ENCODE assay signal across 18 mouse cellular contexts in genomic region chr17:4355506-4356218, GRCm38 (mm10).
DNase-seq lines count a peak whose midpoint lies in the region; ATAC-seq and TF ChIP-seq lines count a peak whose summit lies in the region.
"Had no signal": no experiment of that assay in that cellular context is flagged by ENCODE, and none has a peak within 500 bp of the region (broad histone marks: within the 10 kb centered on the region; RNA-seq: fewer than 3 reads in every experiment).

No protein-coding gene starts in this region.

- H3K36me3 ChIP-seq in heart, embryonic 11.5 days (ENCODE audit: control insufficient read depth, insufficient read depth, low read length), result no peaks in the 10 kb centered on the region
- no peaks in the 10 kb centered on the region for H3K36me3 ChIP-seq in lung, postnatal 0 days (ENCODE audit: insufficient read depth, low read length)
- no peaks in the 10 kb centered on the region for H3K36me3 ChIP-seq in midbrain, embryonic 11.5 days (ENCODE audit: control insufficient read depth, insufficient read depth, low read length)
- H3K36me3 ChIP-seq: forebrain, embryonic 12.5 days; hindbrain, embryonic 12.5 days; stomach, embryonic 15.5 days had no signal

- ATAC-seq in heart, embryonic 11.5 days (replicated peaks; ENCODE audit: insufficient number of reproducible peaks, low FRiP score, low TSS enrichment), result no peak
- no peak for ATAC-seq in lung, postnatal 0 days
- no peak for ATAC-seq in midbrain, embryonic 11.5 days (ENCODE audit: low FRiP score)
- ATAC-seq: inflammation-experienced regulatory T-cells, adult 6 months; liver, postnatal 0 days had no signal

- no peak for TF ChIP-seq EP300 in lung, postnatal 0 days (IDR thresholded peaks at IDR 0.05)

- peak; percentile 21 to 59 for DNase-seq in heart, adult 18-20 months
- peak; percentile 13 for DNase-seq in lung, postnatal 0 days (ENCODE audit: low spot score)
- no peak for DNase-seq in lung, adult 2 months
- DNase-seq in gastrocnemius, postnatal 25 days, result peak; percentile 63
- peak; percentile 79 for DNase-seq in skeletal muscle tissue, adult 2 months (ENCODE audit: low read depth, low spot score)
- no peak for DNase-seq in adrenal gland, postnatal 25 days
- no peak for DNase-seq in midbrain, embryonic 11.5 days (ENCODE audit: low spot score, missing footprints)
- DNase-seq: adrenal gland, adult 8-10 months; cerebellum, adult 11-12 months; cerebellum, postnatal 25 days; liver, postnatal 0 days had no signal

- no peak overlapping the region for H3K27ac ChIP-seq in heart, embryonic 11.5 days (ENCODE audit: low read depth, low read length)
- no peak overlapping the region for H3K27ac ChIP-seq in lung, postnatal 0 days (ENCODE audit: low read length)
- H3K27ac ChIP-seq in midbrain, embryonic 11.5 days (ENCODE audit: low read depth, low read length), result no peak overlapping the region
- H3K27ac ChIP-seq: forebrain, embryonic 12.5 days; hindbrain, embryonic 12.5 days; kidney, postnatal 0 days; stomach, embryonic 15.5 days had no signal

- TF ChIP-seq CTCF in lung, postnatal 0 days (IDR thresholded peaks at IDR 0.05), result no peak
- no peak for TF ChIP-seq CTCF in lung, adult 2 months (IDR thresholded peaks at IDR 0.05; ENCODE audit: insufficient read depth, low read length)

- H3K4me1 ChIP-seq in heart, embryonic 11.5 days (ENCODE audit: control insufficient read depth, insufficient read depth, low read length), result no peaks in the 10 kb centered on the region
- H3K4me1 ChIP-seq in lung, postnatal 0 days (ENCODE audit: insufficient read depth, low read depth, low read length), result no peaks in the 10 kb centered on the region
- H3K4me1 ChIP-seq in lung, adult 2 months (ENCODE audit: control insufficient read depth, insufficient read depth, low read length), result no peaks in the 10 kb centered on the region
- H3K4me1 ChIP-seq in midbrain, embryonic 11.5 days (ENCODE audit: control insufficient read depth, insufficient read depth, low read length), result no peaks in the 10 kb centered on the region
- H3K4me1 ChIP-seq: forebrain, embryonic 12.5 days; hindbrain, embryonic 12.5 days; stomach, embryonic 15.5 days had no signal

- no peak overlapping the region for H3K4me3 ChIP-seq in heart, embryonic 11.5 days (ENCODE audit: low read depth, low read length)
- H3K4me3 ChIP-seq in lung, postnatal 0 days (ENCODE audit: low read depth, low read length), result no peak overlapping the region
- no peak overlapping the region for H3K4me3 ChIP-seq in lung, adult 2 months (replicated peaks; ENCODE audit: extremely low read depth, low read depth, low read length)
- no peak overlapping the region for H3K4me3 ChIP-seq in midbrain, embryonic 11.5 days (ENCODE audit: low read depth, low read length)
- H3K4me3 ChIP-seq: forebrain, embryonic 12.5 days; hindbrain, embryonic 12.5 days; stomach, embryonic 15.5 days had no signal

- H3K4me2 ChIP-seq in heart, embryonic 11.5 days, result no peak overlapping the region
- no peak overlapping the region for H3K4me2 ChIP-seq in lung, postnatal 0 days (replicated peaks; ENCODE audit: low read depth, low read length)
- no peak overlapping the region for H3K4me2 ChIP-seq in midbrain, embryonic 11.5 days
- H3K4me2 ChIP-seq: forebrain, embryonic 12.5 days; hindbrain, embryonic 12.5 days; stomach, embryonic 15.5 days had no signal

- 83% methylated on average over 5 of the region's 5 CpGs for WGBS in heart, embryonic 11.5 days (ENCODE audit: insufficient replicate concordance)
- 78% methylated on average over 5 of the region's 5 CpGs for WGBS in lung, postnatal 0 days
- WGBS in lung, adult 2 months, result 75% methylated on average over 5 of the region's 5 CpGs
- 87% methylated on average over 5 of the region's 5 CpGs for WGBS in midbrain, embryonic 11.5 days

- H3K9me3 ChIP-seq in heart, embryonic 11.5 days (replicated peaks; ENCODE audit: control insufficient read depth, low read length), result no peaks in the 10 kb centered on the region
- no peaks in the 10 kb centered on the region for H3K9me3 ChIP-seq in lung, postnatal 0 days (ENCODE audit: low read length)
- H3K9me3 ChIP-seq in midbrain, embryonic 11.5 days (ENCODE audit: control insufficient read depth, low read length), result no peaks in the 10 kb centered on the region
- H3K9me3 ChIP-seq: forebrain, embryonic 12.5 days; hindbrain, embryonic 12.5 days; stomach, embryonic 15.5 days had no signal

- H3K9ac ChIP-seq in heart, embryonic 11.5 days (ENCODE audit: low read depth, low read length), result no peak overlapping the region
- no peak overlapping the region for H3K9ac ChIP-seq in lung, postnatal 0 days (replicated peaks; ENCODE audit: low read depth)
- H3K9ac ChIP-seq in midbrain, embryonic 11.5 days (ENCODE audit: low read length), result no peak overlapping the region
- H3K9ac ChIP-seq: forebrain, embryonic 12.5 days; hindbrain, embryonic 12.5 days; liver, postnatal 0 days; stomach, embryonic 15.5 days had no signal

- no peaks in the 10 kb centered on the region for H3K27me3 ChIP-seq in heart, embryonic 11.5 days (ENCODE audit: control insufficient read depth, insufficient read depth, low read length)
- H3K27me3 ChIP-seq in lung, postnatal 0 days (replicated peaks; ENCODE audit: insufficient read depth, low read length), result no peaks in the 10 kb centered on the region
- no peaks in the 10 kb centered on the region for H3K27me3 ChIP-seq in midbrain, embryonic 11.5 days (ENCODE audit: control insufficient read depth, insufficient read depth, low read length)
- H3K27me3 ChIP-seq: CH12.LX; forebrain, embryonic 12.5 days; hindbrain, embryonic 12.5 days; stomach, embryonic 15.5 days had no signal

- no peak for TF ChIP-seq POLR2A in lung, adult 2 months (IDR thresholded peaks at IDR 0.05; ENCODE audit: borderline replicate concordance, extremely low read depth, low read depth, low read length)

Comparison
In these comparisons a context has a peak if more than half of its experiments do, and no peak if none do; other contexts are left out.
1. DNase-seq: peak in heart, adult 18-20 months (2 of 2), lung, postnatal 0 days (single experiment), gastrocnemius, postnatal 25 days (single experiment) and skeletal muscle tissue, adult 2 months (single experiment); none in lung, adult 2 months (single experiment), adrenal gland, postnatal 25 days (single experiment) and midbrain, embryonic 11.5 days (single experiment).